Mouse (Mus musculus) CH12.LX (cell line): ENCODE results near the gene Osbp.

Experiments
- BHLHE40 ChIP-seq: IDR thresholded peaks from 2 replicates; pipeline ENCODE4 v1.6.1; 2011; ENCODE audit warnings: mild to moderate bottlenecking, low read depth, low read length, improper control_type of control experiment
- CHD1 ChIP-seq: IDR thresholded peaks from 2 replicates; pipeline ENCODE4 v1.6.1; 2012; ENCODE audit warnings: low read depth, low read length, improper control_type of control experiment, inconsistent platforms
- CTCF ChIP-seq, 2 experiments: IDR thresholded peaks in 1 of 2; conservative IDR thresholded peaks in 1 of 2; 2 replicates each; pipeline ENCODE4 v1.5.1; 2011 to 2012; ENCODE audit warnings: low read depth in 2 of 2, low read length in 2 of 2, improper control_type of control experiment in 1 of 2, inconsistent platforms in 1 of 2, mild to moderate bottlenecking in 1 of 2, moderate library complexity in 1 of 2
- ELF1 ChIP-seq: IDR thresholded peaks from 2 replicates; pipeline ENCODE4 v1.6.1; 2014; ENCODE audit warnings: low read depth, mild to moderate bottlenecking, inconsistent platforms, low read length, improper control_type of control experiment
- HCFC1 ChIP-seq: IDR thresholded peaks from 2 replicates; pipeline ENCODE4 v1.6.1; 2012; ENCODE audit warnings: low read depth, mild to moderate bottlenecking, inconsistent platforms, low read length, improper control_type of control experiment
- KAT2A ChIP-seq: IDR thresholded peaks from 2 replicates; pipeline ENCODE4 v1.6.1; 2012; ENCODE audit warnings: low read length, improper control_type of control experiment, inconsistent platforms; ENCODE audit not compliant: insufficient replicate concordance
- MAFK ChIP-seq: IDR thresholded peaks from 2 replicates; pipeline ENCODE4 v1.6.1; 2011; ENCODE audit warnings: low read length, improper control_type of control experiment; ENCODE audit not compliant: insufficient replicate concordance
- MAX ChIP-seq: IDR thresholded peaks from 2 replicates; pipeline ENCODE4 v1.6.1; 2011; ENCODE audit warnings: low read length, improper control_type of control experiment
- MYC ChIP-seq: IDR thresholded peaks from 2 replicates; pipeline ENCODE4 v1.6.1; 2011; ENCODE audit warnings: low read depth, mild to moderate bottlenecking, improper control_type of control experiment, low read length
- POLR2A ChIP-seq: IDR thresholded peaks from 2 replicates; pipeline ENCODE4 v1.6.1; 2011; ENCODE audit warnings: low read depth, mild to moderate bottlenecking, improper control_type of control experiment, low read length
- SIN3A ChIP-seq: IDR thresholded peaks from 2 replicates; pipeline ENCODE4 v1.6.1; 2012; ENCODE audit warnings: low read length, improper control_type of control experiment, inconsistent platforms
- ZMIZ1 ChIP-seq: IDR thresholded peaks from 2 replicates; pipeline ENCODE4 v1.6.1; 2012; ENCODE audit warnings: low read depth, mild to moderate bottlenecking, inconsistent platforms, low read length, improper control_type of control experiment

GRCm38 (mm10) chr19:11980471-11980870, 14.7 kb downstream of the Osbp start:
- TF ChIP-seq MAFK (no peak), ELF1 (no peak), SIN3A (no peak), CTCF (conservative IDR thresholded peaks at IDR 0.05 in 1 of 2, IDR thresholded peaks at IDR 0.05 in 1 of 2; ENCODE audit: low read depth in 2 of 2, low read length in 2 of 2) (no peak), ZMIZ1 (no peak), HCFC1 (no peak), BHLHE40 (no peak), MAX (no peak), POLR2A (no peak), CHD1 (no peak), KAT2A (no peak), MYC (no peak)
